Mouse (Mus musculus): ENCODE measurements around the gene Vps25. TPM values are rescaled to one million over a fixed set of nuclear protein-coding genes. Genes with fewer than 3 reads are reported as not detected.

Vps25 gene
- polyA plus RNA-seq (2016; fragmentation: Nextera tagmentation; extraction: Ambion mirVana): 135 TPM in 2 replicates

GRCm38 (mm10) chr11:101253613-101254389, at the start of gene Vps25:
Gene Vps25 (plus strand): TSS chr11:101253707.
- under 1% methylated on average over 40 of the region's 40 CpGs for WGBS
- DNase-seq (ENCODE audit: low spot score): peak; percentile 87

GRCm38 (mm10) chr11:101211970-101212369, 41.5 kb upstream of the Vps25 start:
- H3K27me3 ChIP-seq (ENCODE audit: insufficient read depth, poor library complexity, severe bottlenecking): no peaks in the 10 kb centered on the region
- WGBS: 55% methylated on average over 3 of the region's 3 CpGs
- H3K36me3 ChIP-seq: peaks cover 50% of the 10 kb centered on the region
- H3K9me3 ChIP-seq: no peaks in the 10 kb centered on the region
- peak; percentile 33 for DNase-seq (ENCODE audit: low spot score)
- no peaks in the 10 kb centered on the region for H3K4me1 ChIP-seq (replicated peaks)
- no peak overlapping the region for H3K27ac ChIP-seq
- no peak overlapping the region for H3K4me3 ChIP-seq

More at GRCm38 (mm10) chr11:101253613-101254389, at the start of gene Vps25:
- H3K9me3 ChIP-seq: no peaks in the 10 kb centered on the region
- H3K4me3 ChIP-seq: peak within 1 kb of the TSS; percentile 82
- peaks cover 22% of the 10 kb centered on the region for H3K4me1 ChIP-seq (replicated peaks)
- H3K36me3 ChIP-seq: peaks cover 23% of the 10 kb centered on the region
- peak within 1 kb of the TSS; percentile 96 for H3K27ac ChIP-seq
- no peaks in the 10 kb centered on the region for H3K27me3 ChIP-seq (ENCODE audit: insufficient read depth, poor library complexity, severe bottlenecking)

DNA sequence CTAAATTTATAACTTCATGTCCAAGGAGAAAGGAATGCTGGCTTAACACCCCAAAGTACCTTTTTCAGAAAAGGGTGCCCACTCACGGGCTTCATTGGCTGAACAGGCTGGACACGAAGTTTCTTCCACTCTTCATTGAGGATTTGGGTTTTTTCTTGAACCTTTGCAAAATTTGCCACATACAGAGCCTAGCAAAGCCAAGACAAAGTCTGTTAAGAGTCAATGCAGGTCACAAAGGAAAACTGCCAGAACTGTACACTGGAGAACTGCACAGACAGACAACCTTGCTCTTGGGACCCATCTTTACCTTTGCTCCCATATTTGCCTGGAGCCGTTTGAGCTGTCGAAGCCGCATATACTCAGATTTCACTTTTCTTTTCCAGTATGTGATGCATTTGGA, 36.6 kb upstream of the Vps25 start:
- peaks cover 23% of the 10 kb centered on the region for H3K36me3 ChIP-seq
- no peak overlapping the region for H3K27ac ChIP-seq

DNA sequence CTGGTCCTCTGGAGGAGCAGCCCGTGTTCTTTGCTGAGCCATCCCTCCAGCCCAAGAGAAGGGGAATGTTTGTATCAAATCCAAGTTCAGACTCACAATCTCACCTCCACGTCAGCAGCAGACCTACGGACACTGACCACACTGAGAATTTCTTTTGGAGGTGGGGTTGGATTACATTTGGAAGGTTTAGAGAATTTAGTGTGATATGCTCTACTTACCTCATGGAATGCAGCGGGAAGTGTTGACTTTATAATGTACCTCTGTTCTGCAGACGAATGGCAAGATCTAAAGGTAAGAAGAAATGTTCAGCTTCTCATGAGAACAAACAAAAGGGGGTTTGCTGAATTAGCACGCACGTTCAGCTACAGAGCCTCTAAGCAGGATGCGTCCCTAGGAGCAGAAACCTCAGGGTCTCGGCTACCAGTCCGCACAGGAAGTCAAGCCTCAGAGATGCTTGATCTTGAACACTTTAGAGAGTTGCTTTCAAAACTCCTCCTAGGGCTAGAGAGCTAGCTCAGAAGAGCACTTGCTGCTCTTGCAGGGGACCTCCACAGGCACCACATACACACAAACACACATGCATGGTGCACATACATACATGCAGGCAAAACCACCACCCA, 35.0 kb upstream of the Vps25 start:
- Histone ChIP-seq H3K4me1 (replicated peaks) (no peaks in the 10 kb centered on the region), H3K9me3 (no peaks in the 10 kb centered on the region), H3K36me3 (peaks cover 13% of the 10 kb centered on the region), H3K27me3 (ENCODE audit: insufficient read depth, poor library complexity, severe bottlenecking) (no peaks in the 10 kb centered on the region), H3K4me3 (no peak overlapping the region), H3K27ac (no peak overlapping the region)
- WGBS: 84% methylated on average over 10 of the region's 10 CpGs
- no peak for DNase-seq (ENCODE audit: low spot score)

More for the DNA sequence above, 36.6 kb upstream of the Vps25 start:
- H3K4me3 ChIP-seq: no peak overlapping the region
- H3K4me1 ChIP-seq (replicated peaks): no peaks in the 10 kb centered on the region
- DNase-seq (ENCODE audit: low spot score): no peak
- 93% methylated on average over 5 of the region's 5 CpGs for WGBS
- no peaks in the 10 kb centered on the region for H3K27me3 ChIP-seq (ENCODE audit: insufficient read depth, poor library complexity, severe bottlenecking)
- H3K9me3 ChIP-seq: no peaks in the 10 kb centered on the region

- no peaks in the 10 kb centered on the region for H3K27me3 ChIP-seq (ENCODE audit: insufficient read depth, poor library complexity, severe bottlenecking)
- WGBS: 52% methylated on average over 2 of the region's 2 CpGs
- no peaks in the 10 kb centered on the region for H3K9me3 ChIP-seq
- H3K4me3 ChIP-seq: no peak overlapping the region
- H3K27ac ChIP-seq: no peak overlapping the region
- H3K36me3 ChIP-seq: no peaks in the 10 kb centered on the region
- no peak for DNase-seq (ENCODE audit: low spot score)
- H3K4me1 ChIP-seq (replicated peaks): peaks cover 9% of the 10 kb centered on the region; the same call in 1 of the 2 replicates
Measured at GRCm38 (mm10) chr11:101220853-101221252, 32.7 kb upstream of the Vps25 start.

DNA sequence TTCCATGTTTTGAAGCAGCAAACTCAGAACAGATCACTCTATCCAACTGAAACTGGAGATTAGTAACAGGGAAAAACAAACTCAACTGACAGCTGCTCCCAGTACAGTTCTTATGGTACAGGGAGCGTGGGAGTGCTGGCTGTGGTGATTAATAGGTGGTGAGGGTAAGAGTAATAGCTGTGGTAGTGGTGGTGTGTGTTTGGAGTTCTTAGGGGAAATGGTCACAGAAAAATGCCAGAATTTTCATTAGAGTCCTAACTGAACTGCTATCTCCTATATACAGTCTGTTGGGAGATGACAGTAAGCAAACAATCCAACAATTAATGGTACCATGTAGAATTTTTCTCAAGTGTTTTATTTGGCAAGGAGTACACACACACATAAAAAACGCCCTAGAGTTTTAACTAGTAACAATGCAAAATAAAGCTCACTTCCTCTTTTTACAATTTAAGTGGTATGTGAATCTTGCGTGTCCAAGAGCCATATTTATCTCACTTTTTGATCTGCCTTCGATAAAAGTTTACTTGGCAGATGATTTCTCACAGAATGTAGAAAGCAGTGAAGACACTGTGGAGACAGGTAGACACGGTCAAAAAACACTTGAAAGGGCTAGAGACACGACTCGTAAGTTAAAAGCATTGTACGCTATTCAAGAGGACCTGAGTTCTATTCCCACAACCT, 32.1 kb upstream of the Vps25 start:
- no peak overlapping the region for H3K27ac ChIP-seq
- no peaks in the 10 kb centered on the region for H3K36me3 ChIP-seq
- H3K9me3 ChIP-seq: no peaks in the 10 kb centered on the region
- no peaks in the 10 kb centered on the region for H3K27me3 ChIP-seq (ENCODE audit: insufficient read depth, poor library complexity, severe bottlenecking)
- no peak overlapping the region for H3K4me3 ChIP-seq
- DNase-seq (ENCODE audit: low spot score): no peak
- peaks cover 15% of the 10 kb centered on the region; the same call in 1 of the 2 replicates for H3K4me1 ChIP-seq (replicated peaks)
- WGBS: 93% methylated on average over 8 of the region's 8 CpGs

GRCm38 (mm10) chr11:101224337-101224736, 29.2 kb upstream of the Vps25 start:
- Histone ChIP-seq H3K27me3 (ENCODE audit: insufficient read depth, poor library complexity, severe bottlenecking) (peaks cover 6% of the 10 kb centered on the region; the same call in 1 of the 2 replicates), H3K27ac (no peak overlapping the region), H3K4me3 (no peak overlapping the region), H3K4me1 (replicated peaks) (peaks cover 18% of the 10 kb centered on the region), H3K36me3 (no peaks in the 10 kb centered on the region), H3K9me3 (no peaks in the 10 kb centered on the region)
- WGBS: 93% methylated on average over 3 of the region's 3 CpGs
- no peak for DNase-seq (ENCODE audit: low spot score)

DNA sequence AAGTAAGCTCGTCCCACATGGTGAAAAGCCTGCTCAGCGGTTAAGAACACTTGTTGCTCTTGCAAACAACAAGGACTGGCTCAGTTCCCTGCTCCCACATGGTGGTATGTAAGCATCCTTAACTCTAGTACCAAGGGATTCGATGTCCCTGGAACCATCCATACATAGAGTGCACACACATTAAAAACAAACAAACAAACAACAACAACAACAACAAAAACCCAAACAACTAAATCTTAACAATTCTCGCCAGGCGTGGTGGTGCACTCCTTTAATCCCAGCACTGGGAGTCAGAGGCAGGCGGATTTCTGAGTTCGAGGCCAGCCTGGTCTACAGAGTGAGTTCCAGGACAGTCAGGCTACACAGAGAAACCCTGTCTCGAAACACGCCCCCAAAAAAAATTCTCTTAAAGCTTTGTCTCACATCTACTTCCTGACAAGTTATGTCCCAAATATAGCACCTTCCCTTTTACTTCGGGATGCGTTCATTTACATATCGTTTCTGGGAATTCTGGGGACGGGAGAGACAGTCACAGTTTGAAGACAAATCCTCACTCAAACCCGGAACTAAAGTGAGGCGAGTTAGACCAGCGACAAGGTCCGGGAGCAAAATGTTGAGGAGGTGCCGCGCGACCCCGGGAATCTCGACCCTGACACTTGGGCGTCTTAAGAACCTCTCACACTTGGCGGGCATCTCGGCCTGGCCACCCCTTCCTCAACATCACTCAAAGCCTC, 28.0 kb upstream of the Vps25 start:
- Histone ChIP-seq H3K4me1 (replicated peaks) (peaks cover 30% of the 10 kb centered on the region), H3K36me3 (no peaks in the 10 kb centered on the region), H3K4me3 (peak overlapping the region; percentile 88), H3K27me3 (ENCODE audit: insufficient read depth, poor library complexity, severe bottlenecking) (peaks cover 9% of the 10 kb centered on the region; the same call in 1 of the 2 replicates), H3K27ac (peak overlapping the region; percentile 89), H3K9me3 (no peaks in the 10 kb centered on the region)
- DNase-seq (ENCODE audit: low spot score): no peak
- WGBS: 19% methylated on average over 25 of the region's 25 CpGs

GRCm38 (mm10) chr11:101226065-101226701, 27.3 kb upstream of the Vps25 start, which contains the start of gene Ezh1:
Gene Ezh1 (minus strand): TSS chr11:101226463.
- Histone ChIP-seq H3K9me3 (no peaks in the 10 kb centered on the region), H3K4me3 (peak within 1 kb of the TSS; percentile 88), H3K27me3 (ENCODE audit: insufficient read depth, poor library complexity, severe bottlenecking) (peaks cover 9% of the 10 kb centered on the region; the same call in 1 of the 2 replicates), H3K4me1 (replicated peaks) (peaks cover 36% of the 10 kb centered on the region), H3K36me3 (no peaks in the 10 kb centered on the region), H3K27ac (peak within 1 kb of the TSS; percentile 89)
- WGBS: 3% methylated on average over 56 of the region's 56 CpGs
- peak; percentile 84 for DNase-seq (ENCODE audit: low spot score)

DNA sequence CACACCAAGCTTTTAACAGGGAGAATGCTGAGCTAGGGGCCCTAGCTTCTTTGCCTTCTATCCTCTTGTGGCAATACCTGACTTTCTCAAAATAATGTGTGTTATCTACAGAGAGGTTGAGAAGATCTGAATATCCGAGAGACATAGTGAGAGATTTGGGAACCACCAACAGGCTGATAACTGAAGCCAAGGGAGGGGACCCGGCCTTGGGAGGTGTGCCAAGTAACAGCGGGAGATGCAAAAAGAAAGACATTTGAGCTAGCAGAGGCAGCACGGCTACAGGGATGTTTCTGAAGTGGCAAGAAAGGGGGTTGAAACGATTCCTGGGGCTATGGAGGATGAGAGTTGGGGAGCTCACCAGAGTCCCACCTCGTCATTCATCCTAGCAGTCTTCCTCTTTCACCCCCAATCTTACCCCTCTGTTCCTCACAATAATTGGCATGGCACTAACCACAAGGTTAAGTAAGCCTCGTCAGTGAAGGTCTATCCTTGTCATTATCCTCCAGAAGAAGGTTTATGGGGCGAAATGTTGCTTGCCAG, 24.1 kb upstream of the Vps25 start:
- Histone ChIP-seq H3K4me1 (replicated peaks) (peaks cover 50% of the 10 kb centered on the region), H3K36me3 (no peaks in the 10 kb centered on the region), H3K4me3 (no peak overlapping the region; the same call in 1 of the 2 replicates), H3K9me3 (no peaks in the 10 kb centered on the region), H3K27ac (peak overlapping the region; percentile 86), H3K27me3 (ENCODE audit: insufficient read depth, poor library complexity, severe bottlenecking) (peaks cover 9% of the 10 kb centered on the region; the same call in 1 of the 2 replicates)
- no peak for DNase-seq (ENCODE audit: low spot score)
- WGBS: 22% methylated on average over 8 of the region's 8 CpGs

DNA sequence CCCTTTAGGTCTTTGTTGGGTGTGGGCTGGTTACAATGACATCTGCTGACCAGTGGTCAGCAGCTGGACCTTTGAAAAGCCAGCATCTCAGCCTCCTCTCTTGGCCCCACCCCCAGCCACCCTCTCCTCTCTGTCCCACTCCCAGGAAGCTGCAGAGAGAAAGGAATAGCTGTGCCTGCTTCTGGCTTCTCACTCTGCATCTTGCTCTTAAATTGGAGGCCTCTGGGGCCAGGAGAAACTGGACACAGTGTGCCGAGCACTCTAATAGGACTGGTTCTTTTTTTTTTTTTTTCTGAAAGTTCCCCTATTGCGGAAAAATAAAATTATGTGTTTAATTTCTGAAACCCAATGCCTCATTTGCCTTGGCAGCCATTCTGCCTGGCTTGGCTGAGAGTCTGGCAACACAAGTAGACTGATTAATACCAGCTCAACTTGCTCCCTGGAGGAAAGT, 23.4 kb upstream of the Vps25 start:
- Histone ChIP-seq H3K27me3 (ENCODE audit: insufficient read depth, poor library complexity, severe bottlenecking) (peaks cover 9% of the 10 kb centered on the region; the same call in 1 of the 2 replicates), H3K4me3 (0 out of 2 replicates have a peak overlapping the region, but pooled peaks have one; percentile 13), H3K36me3 (no peaks in the 10 kb centered on the region), H3K9me3 (no peaks in the 10 kb centered on the region), H3K4me1 (replicated peaks) (peaks cover 48% of the 10 kb centered on the region), H3K27ac (peak overlapping the region; percentile 86)
- DNase-seq (ENCODE audit: low spot score): no peak
- 25% methylated on average over 2 of the region's 2 CpGs for WGBS

Measured in hindbrain, embryonic 10.5 days (tissue).